Mouse (Mus musculus) cerebellum, adult 2 months (tissue): ENCODE data around the gene Kctd14. TPM values are rescaled to one million over a fixed set of nuclear protein-coding genes. Genes with fewer than 3 reads are reported as not detected.

Source experiments
- DNase-seq, 2 experiments: peaks; one replicate each; pipeline ENCODE4 v3.0.0; 2021
- H3K27ac ChIP-seq: fragments of 200-500 bp; 2 replicates; pipeline ENCODE4 v1.5.1; 2012; ENCODE audit warnings: low read length, control low read depth, inconsistent platforms; ENCODE audit not compliant: insufficient read depth
- H3K27me3 ChIP-seq: fragments of 200-500 bp; 2 replicates; pipeline ENCODE4 v1.6.1; 2012; ENCODE audit warnings: inconsistent platforms, mild to moderate bottlenecking, low read length, moderate library complexity; ENCODE audit not compliant: control insufficient read depth, insufficient read depth
- H3K4me1 ChIP-seq: fragments of 200-500 bp; 2 replicates; pipeline ENCODE4 v1.6.1; 2011; ENCODE audit warnings: low read length; ENCODE audit not compliant: control insufficient read depth, insufficient read depth
- H3K4me3 ChIP-seq: fragments of 200-500 bp; replicated peaks from 2 replicates; pipeline ENCODE3; 2011; ENCODE audit warnings: mild to moderate bottlenecking, low read depth, low read length, control low read depth; ENCODE audit not compliant: insufficient read depth
- CTCF ChIP-seq: fragments of 200-500 bp; IDR thresholded peaks from 2 replicates; pipeline ENCODE4 v1.5.1; 2011; ENCODE audit warnings: low read depth, mild to moderate bottlenecking, control low read depth, low read length, moderate library complexity, borderline replicate concordance; ENCODE audit not compliant: insufficient read depth
- POLR2A ChIP-seq: fragments of 200-500 bp; IDR thresholded peaks from 2 replicates; pipeline ENCODE4 v1.6.1; 2011; ENCODE audit warnings: low read length, control low read depth, borderline replicate concordance; ENCODE audit not compliant: insufficient read depth
- WGBS: fragments of 180-500 bp; shearing (Covaris S2); methylation state at CpG from one replicate; pipeline ENCODE4 v1.1.7; 2018; 5-methylcytosine and 5-hydroxymethylcytosine counted together
- polyA plus RNA-seq: library from polyadenylated mRNA; depleted of rRNA; stranded (reverse); fragments of >200 nt; gene quantifications from 2 replicates; pipeline ENCODE4 v1.2.3, GENCODE M21; 2012; rRNA removed

Kctd14 gene
- polyA plus RNA-seq, 1 experiment: 2.2 TPM

- peak; percentile 93 to 97 for DNase-seq
- Histone ChIP-seq H3K4me1 (no peaks in the 10 kb centered on the region), H3K4me3 (peak within 1 kb of the TSS; percentile 90), H3K27ac (peak within 1 kb of the TSS; percentile 49; the same call in 1 of the 2 replicates), H3K27me3 (no peaks in the 10 kb centered on the region)
- 0 out of 2 replicates have a peak, but pooled peaks have one; percentile 0 for TF ChIP-seq CTCF
- peak; percentile 43; the same call in 1 of the 2 replicates for TF ChIP-seq POLR2A
- 1% methylated on average over 24 of the region's 24 CpGs for WGBS
These were observed 29.8 kb downstream of the Kctd14 start, which contains the start of gene Ints4 for GRCm38 (mm10) chr7:97480821-97481339. Gene Ints4, plus strand, starts transcription at chr7:97480956.

GRCm38 (mm10) chr7:97483378-97483777, 32.3 kb downstream of the Kctd14 start:
- WGBS: 73% methylated on average over 2 of the region's 2 CpGs
- H3K27ac ChIP-seq: no peak overlapping the region
- H3K4me3 ChIP-seq: no peak overlapping the region
- no peak for TF ChIP-seq CTCF
- no peak for TF ChIP-seq POLR2A
- no peaks in the 10 kb centered on the region for H3K27me3 ChIP-seq
- no peak for DNase-seq
- H3K4me1 ChIP-seq: no peaks in the 10 kb centered on the region

- Histone ChIP-seq H3K4me3 (no peak overlapping the region), H3K27ac (no peak overlapping the region), H3K4me1 (no peaks in the 10 kb centered on the region), H3K27me3 (no peaks in the 10 kb centered on the region)
- WGBS: 67% methylated on average over 3 of the region's 3 CpGs
- TF ChIP-seq CTCF (no peak), POLR2A (no peak)
- no peak for DNase-seq
These were observed 40.0 kb downstream of the Kctd14 start for GRCm38 (mm10) chr7:97491157-97491556.

- Histone ChIP-seq H3K4me3 (no peak overlapping the region), H3K27ac (no peak overlapping the region), H3K27me3 (no peaks in the 10 kb centered on the region), H3K4me1 (no peaks in the 10 kb centered on the region)
- TF ChIP-seq POLR2A (no peak), CTCF (no peak)
- WGBS: 84% methylated on average over 4 of the region's 4 CpGs
- no peak for DNase-seq
These were observed 41.3 kb downstream of the Kctd14 start for GRCm38 (mm10) chr7:97492420-97492819.

- DNase-seq: no peak
- no peak overlapping the region for H3K27ac ChIP-seq
- H3K27me3 ChIP-seq: no peaks in the 10 kb centered on the region
- peaks cover under 1% of the 10 kb centered on the region; the same call in 1 of the 2 replicates for H3K4me1 ChIP-seq
- no peak for TF ChIP-seq POLR2A
- no peak for TF ChIP-seq CTCF
- H3K4me3 ChIP-seq: no peak overlapping the region
These were observed 43.9 kb downstream of the Kctd14 start for GRCm38 (mm10) chr7:97495052-97495451.

GRCm38 (mm10) chr7:97500555-97501209, 49.6 kb downstream of the Kctd14 start:
- WGBS: 20% methylated on average over 5 of the region's 5 CpGs
- DNase-seq: peak; percentile 71 to 88
- TF ChIP-seq CTCF: no peak
- TF ChIP-seq POLR2A: no peak
- Histone ChIP-seq H3K4me3 (no peak overlapping the region), H3K27ac (0 out of 2 replicates have a peak overlapping the region, but pooled peaks have one; percentile 26), H3K27me3 (no peaks in the 10 kb centered on the region), H3K4me1 (peaks cover 6% of the 10 kb centered on the region; the same call in 1 of the 2 replicates)

Other genes starting within 250 kb of the Kctd14 start
- 19.1 and 21.7 TPM in 2 replicates for gene Usp35, start 119.3 kb upstream of the Kctd14 start, polyA plus RNA-seq
- gene Kctd21, start 119.0 kb upstream of the Kctd14 start, polyA plus RNA-seq: 18.4 and 18.9 TPM in 2 replicates
- 10.1 and 11.1 TPM in 2 replicates for gene Alg8, start 79.7 kb upstream of the Kctd14 start, polyA plus RNA-seq
- 376 and 378 TPM in 2 replicates for gene Ndufc2, start 51.3 kb upstream of the Kctd14 start, polyA plus RNA-seq
- gene Thrsp, start 33.6 kb upstream of the Kctd14 start, polyA plus RNA-seq: 93.2 and 101 TPM in 2 replicates
- gene Ints4, start 29.6 kb downstream of the Kctd14 start, polyA plus RNA-seq: 67.0 and 72.2 TPM in 2 replicates
- gene Aamdc, start 128.2 kb downstream of the Kctd14 start, polyA plus RNA-seq: 71.4 and 78.9 TPM in 2 replicates
- gene Rsf1, start 128.6 kb downstream of the Kctd14 start, polyA plus RNA-seq: 14.7 and 15.2 TPM in 2 replicates
- 85.0 and 91.3 TPM in 2 replicates for gene Clns1a, start 245.3 kb downstream of the Kctd14 start, polyA plus RNA-seq